Mouse (Mus musculus) spleen, adult 2 months (tissue): ENCODE measurements at regions not wholly inside any gene's neighbourhood (a gene's known extent, or its start where the extent isn't known, plus 50 kb on each side); places are given as distances from the start of the nearest gene placed in this dataset.

Experiments used
- CTCF ChIP-seq: fragments of 200-500 bp; IDR thresholded peaks from 2 replicates; pipeline ENCODE4 v1.5.1; 2011; ENCODE audit warnings: mild to moderate bottlenecking, inconsistent platforms; ENCODE audit not compliant: insufficient read depth, insufficient read length, insufficient replicate concordance; ENCODE audit errors: extremely low read depth
- POLR2A ChIP-seq: fragments of 200-500 bp; IDR thresholded peaks from 2 replicates; pipeline ENCODE4 v1.6.1; 2011; ENCODE audit warnings: low read depth, low read length, inconsistent platforms

DNA sequence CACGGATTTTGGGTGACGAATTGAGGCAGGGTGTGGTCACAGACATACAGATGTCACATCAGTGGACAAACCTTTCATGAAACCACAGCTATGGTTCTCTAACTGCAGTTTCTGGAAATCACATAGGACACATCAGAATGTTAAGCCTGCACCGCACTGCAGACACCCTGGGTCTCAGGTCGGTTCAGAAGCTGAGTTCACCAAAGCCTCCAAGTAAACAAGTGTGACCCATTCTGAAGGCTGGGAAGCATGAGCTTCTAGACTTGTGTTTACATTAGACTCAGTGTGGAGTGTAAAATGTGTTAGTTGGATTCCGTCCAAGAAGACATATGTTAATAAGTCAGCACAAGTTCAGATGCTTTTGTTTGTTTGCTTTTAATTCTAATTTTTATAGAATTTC is 78.3 kb upstream of the Trim52 start:
- TF ChIP-seq CTCF (no peak), POLR2A (no peak)
